Mouse (Mus musculus) thymus, adult 2 months (tissue): ENCODE data around the gene Dgcr2.

Experiments
- CTCF ChIP-seq: fragments of 200-500 bp; IDR thresholded peaks from 2 replicates; pipeline ENCODE4 v1.5.1; 2012; ENCODE audit warnings: mild to moderate bottlenecking, control low read depth, low read length, moderate library complexity, borderline replicate concordance; ENCODE audit not compliant: control insufficient read depth, poor library complexity, insufficient read depth; ENCODE audit errors: extremely low read depth
- POLR2A ChIP-seq: fragments of 200-500 bp; IDR thresholded peaks from 2 replicates; pipeline ENCODE4 v1.6.1; 2012; ENCODE audit warnings: mild to moderate bottlenecking, low read length, control low read depth, moderate library complexity; ENCODE audit not compliant: control insufficient read depth, poor library complexity, insufficient read depth; ENCODE audit errors: extremely low read depth

GRCm38 (mm10) chr16:17833681-17834399, 64.5 kb downstream of the Dgcr2 start:
- TF ChIP-seq POLR2A (no peak), CTCF (no peak)
